Mouse (Mus musculus) forebrain, embryonic 11.5 days (tissue): Measurements from ENCODE around the gene Wdr4. TPM values are rescaled to one million over a fixed set of nuclear protein-coding genes. Genes with fewer than 3 reads are reported as not detected.
A peak's percentile ranks its signal among the peaks of the same experiment; 100 is the strongest.

Experiments used
- ATAC-seq: fragments of 200-750 bp; cut with Nextera tagmentation; replicated peaks from 2 replicates; pipeline ENCODE4 v1.8.0; 2017; ENCODE audit warnings: moderate TSS enrichment; ENCODE audit not compliant: low FRiP score
- DNase-seq: peaks from one replicate; pipeline ENCODE4 v3.0.0-alpha.2; 2017; ENCODE audit warnings: low spot score
- H3K27ac ChIP-seq: fragments of 300-500 bp; sonication (generic); 2 replicates; pipeline ENCODE4 v1.5.1; 2014; ENCODE audit warnings: low read depth, low read length
- H3K27me3 ChIP-seq: fragments of 300-500 bp; sonication (generic); 2 replicates; pipeline ENCODE4 v1.6.1; 2014; ENCODE audit warnings: mild to moderate bottlenecking, low read length, mixed read lengths; ENCODE audit not compliant: control insufficient read depth, insufficient read depth
- H3K36me3 ChIP-seq: fragments of 300-500 bp; sonication (generic); 2 replicates; pipeline ENCODE4 v1.6.1; 2014; ENCODE audit warnings: mild to moderate bottlenecking, low read length, moderate library complexity, mixed read lengths; ENCODE audit not compliant: control insufficient read depth, insufficient read depth
- H3K4me1 ChIP-seq: fragments of 300-500 bp; sonication (generic); replicated peaks from 2 replicates; pipeline ENCODE4 v1.6.1; 2014; ENCODE audit warnings: low read length, mixed read lengths; ENCODE audit not compliant: control insufficient read depth, insufficient read depth
- H3K4me2 ChIP-seq: fragments of 300-500 bp; sonication (generic); 2 replicates; pipeline ENCODE4 v1.6.1; 2014; ENCODE audit warnings: low read depth, mild to moderate bottlenecking, low read length, moderate library complexity, mixed read lengths; ENCODE audit not compliant: severe bottlenecking
- H3K4me3 ChIP-seq: fragments of 300-500 bp; sonication (generic); 2 replicates; pipeline ENCODE4 v1.5.1; 2014; ENCODE audit warnings: low read depth, low read length
- H3K9ac ChIP-seq: fragments of 300-500 bp; sonication (generic); 2 replicates; pipeline ENCODE4 v1.6.1; 2014; ENCODE audit warnings: low read length
- H3K9me3 ChIP-seq: fragments of 300-500 bp; sonication (generic); 2 replicates; pipeline ENCODE4 v1.6.1; 2016; ENCODE audit warnings: low read length, mixed read lengths; ENCODE audit not compliant: control insufficient read depth
- WGBS: fragments of 180-500 bp; shearing (Covaris S2); extraction: QIAGEN DNeasy Blood & Tissue Kit; methylation state at CpG from one replicate; pipeline ENCODE4 v1.1.7; 2014; 5-methylcytosine and 5-hydroxymethylcytosine counted together
- polyA plus RNA-seq: library from polyadenylated mRNA; unstranded; fragments of >200 nt; fragmentation: Nextera tagmentation; extraction: Ambion mirVana; gene quantifications from 2 replicates; pipeline ENCODE4 v1.2.1, GENCODE M21; 2014

The Wdr4 gene
- polyA plus RNA-seq, 1 experiment from 2014 or later, result 48.9 TPM

GRCm38 (mm10) chr17:31497726-31498125 is 22.1 kb downstream of the Wdr4 start:
- H3K4me3 ChIP-seq, result no peak overlapping the region
- DNase-seq, result no peak
- no peaks in the 10 kb centered on the region for H3K9me3 ChIP-seq
- no peak for ATAC-seq
- H3K36me3 ChIP-seq, result peaks cover 14% of the 10 kb centered on the region
- H3K4me2 ChIP-seq, result no peak overlapping the region
- no peak overlapping the region for H3K27ac ChIP-seq
- H3K9ac ChIP-seq, result no peak overlapping the region
- no peaks in the 10 kb centered on the region for H3K4me1 ChIP-seq
- 88% methylated on average over 6 of the region's 6 CpGs for WGBS
- no peaks in the 10 kb centered on the region for H3K27me3 ChIP-seq

GRCm38 (mm10) chr17:31494989-31495388 is 24.8 kb downstream of the Wdr4 start:
- 96% methylated on average over 1 of the region's 1 CpGs for WGBS
- Histone ChIP-seq H3K4me3 (no peak overlapping the region), H3K4me2 (no peak overlapping the region), H3K27me3 (no peaks in the 10 kb centered on the region), H3K4me1 (no peaks in the 10 kb centered on the region), H3K36me3 (peaks cover 9% of the 10 kb centered on the region), H3K9ac (no peak overlapping the region), H3K9me3 (no peaks in the 10 kb centered on the region), H3K27ac (0 out of 2 replicates have a peak overlapping the region, but pooled peaks have one; percentile 18)
- DNase-seq (no peak), ATAC-seq (no peak)

GRCm38 (mm10) chr17:31492416-31492815 is 27.4 kb downstream of the Wdr4 start:
- ATAC-seq (no peak), DNase-seq (peak; percentile 86)
- WGBS, result 3% methylated on average over 2 of the region's 2 CpGs
- H3K36me3 ChIP-seq, result peaks cover 5% of the 10 kb centered on the region
- no peaks in the 10 kb centered on the region for H3K9me3 ChIP-seq
- H3K27me3 ChIP-seq, result no peaks in the 10 kb centered on the region
- no peaks in the 10 kb centered on the region for H3K4me1 ChIP-seq
- H3K27ac ChIP-seq, result no peak overlapping the region
- H3K4me2 ChIP-seq, result no peak overlapping the region
- H3K4me3 ChIP-seq, result no peak overlapping the region
- H3K9ac ChIP-seq, result no peak overlapping the region

GRCm38 (mm10) chr17:31491355-31491754 is 28.4 kb downstream of the Wdr4 start:
- Histone ChIP-seq H3K4me2 (no peak overlapping the region), H3K36me3 (peaks cover 3% of the 10 kb centered on the region), H3K4me3 (no peak overlapping the region), H3K9me3 (no peaks in the 10 kb centered on the region), H3K27ac (no peak overlapping the region), H3K27me3 (no peaks in the 10 kb centered on the region), H3K4me1 (no peaks in the 10 kb centered on the region; the same call in 1 of the 2 replicates), H3K9ac (no peak overlapping the region)
- ATAC-seq (no peak), DNase-seq (no peak)

GRCm38 (mm10) chr17:31487433-31488060 is 32.2 kb downstream of the Wdr4 start:
- no peak for ATAC-seq
- Histone ChIP-seq H3K36me3 (no peaks in the 10 kb centered on the region), H3K27me3 (no peaks in the 10 kb centered on the region), H3K4me1 (no peaks in the 10 kb centered on the region; the same call in 1 of the 2 replicates), H3K9ac (0 out of 2 replicates have a peak overlapping the region, but pooled peaks have one; percentile 6), H3K9me3 (no peaks in the 10 kb centered on the region), H3K4me3 (no peak overlapping the region), H3K4me2 (no peak overlapping the region), H3K27ac (no peak overlapping the region)
- no peak for DNase-seq
- WGBS, result 32% methylated on average over 6 of the region's 6 CpGs

GRCm38 (mm10) chr17:31486616-31487198 is 33.1 kb downstream of the Wdr4 start:
- 69% methylated on average over 10 of the region's 10 CpGs for WGBS
- H3K9ac ChIP-seq, result peak overlapping the region; percentile 0; the same call in 1 of the 2 replicates
- H3K36me3 ChIP-seq, result no peaks in the 10 kb centered on the region
- ATAC-seq (no peak), DNase-seq (no peak)
- H3K4me3 ChIP-seq, result no peak overlapping the region
- H3K27me3 ChIP-seq, result no peaks in the 10 kb centered on the region
- no peak overlapping the region for H3K27ac ChIP-seq
- H3K4me2 ChIP-seq, result no peak overlapping the region
- no peaks in the 10 kb centered on the region for H3K9me3 ChIP-seq
- no peaks in the 10 kb centered on the region; the same call in 1 of the 2 replicates for H3K4me1 ChIP-seq

- no peak overlapping the region for H3K27ac ChIP-seq
- H3K9me3 ChIP-seq, result no peaks in the 10 kb centered on the region
- H3K4me3 ChIP-seq, result no peak overlapping the region
- no peaks in the 10 kb centered on the region for H3K36me3 ChIP-seq
- H3K4me2 ChIP-seq, result no peak overlapping the region
- H3K27me3 ChIP-seq, result no peaks in the 10 kb centered on the region
- no peak for ATAC-seq
- WGBS, result 67% methylated on average over 11 of the region's 11 CpGs
- no peak overlapping the region for H3K9ac ChIP-seq
- H3K4me1 ChIP-seq, result no peaks in the 10 kb centered on the region
- DNase-seq, result no peak
Measured at GRCm38 (mm10) chr17:31479108-31479844, 40.5 kb downstream of the Wdr4 start.

GRCm38 (mm10) chr17:31478606-31479005 is 41.2 kb downstream of the Wdr4 start:
- H3K4me3 ChIP-seq, result no peak overlapping the region
- no peaks in the 10 kb centered on the region for H3K27me3 ChIP-seq
- DNase-seq (no peak), ATAC-seq (no peak)
- no peaks in the 10 kb centered on the region for H3K4me1 ChIP-seq
- no peaks in the 10 kb centered on the region for H3K9me3 ChIP-seq
- H3K9ac ChIP-seq, result no peak overlapping the region
- 82% methylated on average over 7 of the region's 7 CpGs for WGBS
- no peak overlapping the region for H3K27ac ChIP-seq
- H3K36me3 ChIP-seq, result no peaks in the 10 kb centered on the region
- H3K4me2 ChIP-seq, result no peak overlapping the region
